Mouse (Mus musculus): ENCODE results near the gene Oosp1.

- TF ChIP-seq MAFK (IDR thresholded peaks at IDR 0.05; ENCODE audit: insufficient read depth, low read depth, low read length) (no peak), HCFC1 (IDR thresholded peaks at IDR 0.05; ENCODE audit: borderline replicate concordance, insufficient read depth, low read length) (no peak)
Observed at GRCm38 (mm10) chr19:11725915-11726314, 35.0 kb upstream of the Oosp1 start.
